17 mouse cellular contexts compared by ENCODE assay signal in the genomic region with DNA sequence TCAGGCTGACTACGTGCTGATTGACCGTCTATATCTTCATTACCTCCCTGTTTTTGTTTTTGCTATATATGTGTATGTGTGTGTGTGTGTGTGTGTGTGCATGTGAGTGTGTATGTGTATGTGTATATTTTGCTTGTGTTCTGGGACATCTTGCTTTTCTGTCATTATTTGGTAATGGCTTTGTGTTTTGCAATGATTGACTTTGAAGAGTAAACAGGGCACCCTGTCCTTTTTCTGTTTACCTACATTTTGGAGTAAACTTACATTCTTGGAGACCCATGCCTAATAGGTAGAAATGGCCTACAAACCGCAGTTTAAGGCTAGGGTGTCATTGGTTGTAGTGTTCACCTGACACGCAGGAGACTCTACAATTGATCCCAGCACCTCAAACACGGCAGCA.
DNase-seq lines count a peak whose midpoint lies in the region; ATAC-seq and TF ChIP-seq lines count a peak whose summit lies in the region.
"Had no signal": no experiment of that assay in that cellular context is flagged by ENCODE, and none has a peak within 500 bp of the region (broad histone marks: within the 10 kb centered on the region; RNA-seq: fewer than 3 reads in every experiment).

No protein-coding gene starts in this region.

- H3K27me3 ChIP-seq in heart, embryonic 13.5 days (replicated peaks) = no peaks in the 10 kb centered on the region
- no peaks in the 10 kb centered on the region for H3K27me3 ChIP-seq in heart, adult 2 months (ENCODE audit: control insufficient read depth, insufficient read depth, low read length)
- no peaks in the 10 kb centered on the region for H3K27me3 ChIP-seq in liver, postnatal 0 days (ENCODE audit: insufficient read depth, low read length)
- H3K27me3 ChIP-seq in liver, embryonic 11.5 days (replicated peaks; ENCODE audit: control insufficient read depth, insufficient read depth, low read length) = no peaks in the 10 kb centered on the region
- H3K27me3 ChIP-seq in embryonic facial prominence, embryonic 13.5 days = no peaks in the 10 kb centered on the region
- no peaks in the 10 kb centered on the region for H3K27me3 ChIP-seq in stomach, embryonic 15.5 days (replicated peaks)
- no peaks in the 10 kb centered on the region for H3K27me3 ChIP-seq in hindbrain, postnatal 0 days (ENCODE audit: insufficient read depth, low read length)

- H3K4me1 ChIP-seq in heart, embryonic 13.5 days = peaks cover 10% of the 10 kb centered on the region
- no peaks in the 10 kb centered on the region for H3K4me1 ChIP-seq in heart, adult 2 months (ENCODE audit: control insufficient read depth, insufficient read depth, low read length)
- H3K4me1 ChIP-seq in liver, postnatal 0 days (ENCODE audit: insufficient read depth) = no peaks in the 10 kb centered on the region
- H3K4me1 ChIP-seq in liver, embryonic 11.5 days (replicated peaks; ENCODE audit: control insufficient read depth, insufficient read depth, low read length) = no peaks in the 10 kb centered on the region
- H3K4me1 ChIP-seq in embryonic facial prominence, embryonic 13.5 days = peaks cover 34% of the 10 kb centered on the region
- H3K4me1 ChIP-seq in stomach, embryonic 15.5 days = peaks cover 10% of the 10 kb centered on the region; the same call in 1 of the 2 replicates
- no peaks in the 10 kb centered on the region for H3K4me1 ChIP-seq in hindbrain, postnatal 0 days (ENCODE audit: insufficient read depth, low read length)
- H3K4me1 ChIP-seq: hindbrain, embryonic 10.5 days had no signal

- no peaks in the 10 kb centered on the region for H3K79me2 ChIP-seq in heart, adult 2 months (replicated peaks; ENCODE audit: control insufficient read depth, insufficient read depth, low read length)

- no peak for TF ChIP-seq EP300 in heart, adult 2 months (IDR thresholded peaks at IDR 0.05; ENCODE audit: insufficient read depth, low read depth, low read length)
- TF ChIP-seq EP300 in liver, postnatal 0 days (IDR thresholded peaks at IDR 0.05; ENCODE audit: low read depth) = peak; percentile 84

- no peaks in the 10 kb centered on the region for H3K9me3 ChIP-seq in heart, embryonic 13.5 days
- H3K9me3 ChIP-seq in liver, postnatal 0 days (ENCODE audit: low read length) = no peaks in the 10 kb centered on the region
- no peaks in the 10 kb centered on the region for H3K9me3 ChIP-seq in liver, embryonic 11.5 days (ENCODE audit: control insufficient read depth, low read length)
- no peaks in the 10 kb centered on the region for H3K9me3 ChIP-seq in embryonic facial prominence, embryonic 13.5 days
- no peaks in the 10 kb centered on the region for H3K9me3 ChIP-seq in stomach, embryonic 15.5 days
- no peaks in the 10 kb centered on the region for H3K9me3 ChIP-seq in hindbrain, postnatal 0 days (ENCODE audit: low read length)
- H3K9me3 ChIP-seq: hindbrain, embryonic 10.5 days had no signal

- intact Hi-C loops in heart, adult 2 months (cut with DNase I) = no loop called here

- no peak for ATAC-seq in heart, embryonic 13.5 days (ENCODE audit: extremely low read depth, insufficient number of reproducible peaks, low FRiP score, low TSS enrichment)
- ATAC-seq in liver, postnatal 0 days = peak; percentile 82
- ATAC-seq in liver, embryonic 11.5 days (replicated peaks; ENCODE audit: low FRiP score) = no peak
- no peak for ATAC-seq in embryonic facial prominence, embryonic 13.5 days (ENCODE audit: insufficient number of reproducible peaks, insufficient read depth, low FRiP score, low TSS enrichment, low read depth)
- ATAC-seq in stomach, embryonic 15.5 days (ENCODE audit: insufficient read depth, low FRiP score, low read depth) = no peak
- no peak for ATAC-seq in hindbrain, postnatal 0 days

- H3K9ac ChIP-seq in heart, embryonic 13.5 days = no peak overlapping the region
- no peak overlapping the region for H3K9ac ChIP-seq in heart, adult 2 months (ENCODE audit: low read depth, low read length)
- no peak overlapping the region for H3K9ac ChIP-seq in liver, postnatal 0 days (replicated peaks)
- H3K9ac ChIP-seq in liver, embryonic 11.5 days (ENCODE audit: low read depth, low read length) = no peak overlapping the region
- H3K9ac ChIP-seq in embryonic facial prominence, embryonic 13.5 days = no peak overlapping the region
- H3K9ac ChIP-seq in stomach, embryonic 15.5 days = no peak overlapping the region
- H3K9ac ChIP-seq in hindbrain, postnatal 0 days (replicated peaks; ENCODE audit: low read length) = no peak overlapping the region
- H3K9ac ChIP-seq: hindbrain, embryonic 14.5 days had no signal

- DNase-seq in heart, adult 2 months = no peak
- no peak for DNase-seq in liver, postnatal 0 days
- DNase-seq in liver, embryonic 11.5 days (ENCODE audit: low spot score) = no peak
- DNase-seq in hindbrain, postnatal 0 days (ENCODE audit: low spot score) = no peak
- DNase-seq: adrenal gland, postnatal 10 days; cerebellum, adult 11 months; cerebellum, adult 8-10 months; cerebellum, postnatal 14 days; embryo, embryonic 11 days; gastrocnemius, postnatal 10 days; heart, adult 18-20 months had no signal

- H3K27ac ChIP-seq in heart, embryonic 13.5 days (replicated peaks) = peak overlapping the region; percentile 70; the same call in 1 of the 2 replicates
- no peak overlapping the region for H3K27ac ChIP-seq in heart, adult 2 months
- peak overlapping the region; percentile 64 for H3K27ac ChIP-seq in liver, postnatal 0 days (ENCODE audit: low read depth)
- no peak overlapping the region for H3K27ac ChIP-seq in liver, embryonic 11.5 days (ENCODE audit: low read depth, low read length)
- peak overlapping the region; percentile 83; the same call in 1 of the 2 replicates for H3K27ac ChIP-seq in embryonic facial prominence, embryonic 13.5 days
- peak overlapping the region; percentile 73; the same call in 1 of the 2 replicates for H3K27ac ChIP-seq in stomach, embryonic 15.5 days
- no peak overlapping the region for H3K27ac ChIP-seq in hindbrain, postnatal 0 days
- H3K27ac ChIP-seq: hindbrain, embryonic 10.5 days had no signal

- no peaks in the 10 kb centered on the region for H3K36me3 ChIP-seq in heart, embryonic 13.5 days
- H3K36me3 ChIP-seq in heart, adult 2 months (ENCODE audit: control insufficient read depth, insufficient read depth, low read length) = no peaks in the 10 kb centered on the region
- no peaks in the 10 kb centered on the region for H3K36me3 ChIP-seq in liver, postnatal 0 days (replicated peaks; ENCODE audit: insufficient read depth, low read length)
- H3K36me3 ChIP-seq in liver, embryonic 11.5 days (ENCODE audit: control insufficient read depth, insufficient read depth, low read length) = no peaks in the 10 kb centered on the region
- no peaks in the 10 kb centered on the region for H3K36me3 ChIP-seq in embryonic facial prominence, embryonic 13.5 days
- no peaks in the 10 kb centered on the region for H3K36me3 ChIP-seq in stomach, embryonic 15.5 days
- H3K36me3 ChIP-seq in hindbrain, postnatal 0 days (ENCODE audit: insufficient read depth, low read length) = no peaks in the 10 kb centered on the region
- H3K36me3 ChIP-seq: hindbrain, embryonic 10.5 days had no signal

- no peak for TF ChIP-seq CTCF in heart, adult 2 months (IDR thresholded peaks at IDR 0.05)
- no peak for TF ChIP-seq CTCF in liver, postnatal 0 days (IDR thresholded peaks at IDR 0.05; ENCODE audit: low read depth)
- TF ChIP-seq CTCF in hindbrain, postnatal 0 days (IDR thresholded peaks at IDR 0.05; ENCODE audit: low read depth) = no peak

- WGBS in heart, embryonic 13.5 days = 77% methylated on average over 5 of the region's 5 CpGs
- WGBS in heart, adult 2 months = 88% methylated on average over 5 of the region's 5 CpGs
- WGBS in liver, postnatal 0 days (ENCODE audit: insufficient replicate concordance) = 71% methylated on average over 5 of the region's 5 CpGs
- 81% methylated on average over 5 of the region's 5 CpGs for WGBS in liver, embryonic 11.5 days
- WGBS in embryonic facial prominence, embryonic 13.5 days = 89% methylated on average over 5 of the region's 5 CpGs
- WGBS in stomach, embryonic 15.5 days = 88% methylated on average over 5 of the region's 5 CpGs
- 90% methylated on average over 5 of the region's 5 CpGs for WGBS in hindbrain, postnatal 0 days

- no peak for TF ChIP-seq POLR2A in heart, adult 2 months (IDR thresholded peaks at IDR 0.05; ENCODE audit: insufficient read depth, low read depth, low read length)

- no peak overlapping the region for H3K4me2 ChIP-seq in heart, embryonic 13.5 days
- H3K4me2 ChIP-seq in liver, postnatal 0 days (ENCODE audit: low read depth, low read length) = no peak overlapping the region
- H3K4me2 ChIP-seq in liver, embryonic 11.5 days = no peak overlapping the region
- H3K4me2 ChIP-seq in embryonic facial prominence, embryonic 13.5 days = no peak overlapping the region
- H3K4me2 ChIP-seq in stomach, embryonic 15.5 days = no peak overlapping the region
- no peak overlapping the region for H3K4me2 ChIP-seq in hindbrain, postnatal 0 days (ENCODE audit: low read depth, low read length)
- H3K4me2 ChIP-seq: heart, embryonic 11.5 days; hindbrain, embryonic 14.5 days had no signal

- H3K4me3 ChIP-seq in heart, embryonic 13.5 days = no peak overlapping the region
- no peak overlapping the region for H3K4me3 ChIP-seq in heart, adult 2 months
- H3K4me3 ChIP-seq in liver, postnatal 0 days (ENCODE audit: low read depth, low read length) = no peak overlapping the region
- H3K4me3 ChIP-seq in liver, embryonic 11.5 days (ENCODE audit: low read depth, low read length) = no peak overlapping the region
- no peak overlapping the region for H3K4me3 ChIP-seq in embryonic facial prominence, embryonic 13.5 days
- H3K4me3 ChIP-seq in stomach, embryonic 15.5 days (replicated peaks) = no peak overlapping the region
- no peak overlapping the region for H3K4me3 ChIP-seq in hindbrain, postnatal 0 days (ENCODE audit: low read length)
- H3K4me3 ChIP-seq: hindbrain, embryonic 10.5 days had no signal

Comparison
In these comparisons a context has a peak if more than half of its experiments do, and no peak if none do; other contexts are left out.
1. H3K27ac ChIP-seq: peak in heart, embryonic 13.5 days (single experiment), liver, postnatal 0 days (single experiment), embryonic facial prominence, embryonic 13.5 days (single experiment) and stomach, embryonic 15.5 days (single experiment); none in heart, adult 2 months (single experiment), liver, embryonic 11.5 days (single experiment) and hindbrain, postnatal 0 days (single experiment).